Mouse (Mus musculus): ENCODE measurements around the gene Fam136a. TPM values are rescaled to one million over a fixed set of nuclear protein-coding genes. Genes with fewer than 3 reads are reported as not detected.

Fam136a gene
- total and polyA plus RNA-seq, 3 experiments = 152 to 339 (median 160) TPM

DNA sequence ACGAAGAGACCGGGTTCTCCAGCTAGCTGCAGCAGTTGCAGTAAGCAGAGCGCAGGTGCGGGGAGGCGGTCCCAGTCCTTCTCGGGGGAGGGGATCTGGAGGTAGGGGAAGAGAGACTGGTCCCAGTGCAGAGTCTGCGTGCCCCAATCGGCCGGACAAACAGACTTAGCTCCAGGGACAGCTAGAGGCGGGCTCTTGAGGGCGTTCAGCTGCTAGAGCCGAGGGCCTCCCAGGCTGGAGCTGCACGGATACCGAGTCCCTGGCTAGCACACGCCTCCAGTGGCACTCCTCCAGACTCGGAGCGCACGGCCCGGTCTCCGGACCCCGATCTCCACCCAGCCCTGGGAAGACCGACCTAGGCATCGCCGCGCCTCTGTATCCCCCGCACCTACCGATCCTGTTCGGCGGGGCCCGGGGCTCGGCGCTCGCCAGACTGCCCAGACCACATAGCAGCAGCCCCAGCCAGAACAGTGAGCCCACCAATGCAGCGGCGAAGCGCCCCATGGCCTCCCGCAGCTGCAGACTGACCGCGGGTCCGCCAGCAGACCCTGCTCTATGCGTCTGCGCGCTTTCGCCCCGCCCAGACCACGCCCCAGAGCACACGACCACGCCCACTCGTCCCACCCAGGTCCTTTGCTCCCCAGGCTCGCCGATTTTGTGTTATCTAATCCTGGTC lies 31.3 kb downstream of the Fam136a start, which contains the start of gene Pcyox1:
TSS of gene Pcyox1 (minus strand) at position 574 of the 676 bp plus-strand sequence.
- DNase-seq (ENCODE audit: extremely low read depth) = peak; percentile 77
- peak within 1 kb of the TSS; percentile 82 to 87 (median 84) for H3K4me3 ChIP-seq (replicated peaks in 1 of 3; ENCODE audit: low read depth in 2 of 3, low read length in 2 of 3, poor library complexity in 1 of 3)
- in situ Hi-C loops (cut with MboI; ENCODE audit: low pct_ligation_motif_present, low pct_unique_long_range_greater_than_20kb, low sequenced_read_pairs) (no loop called here), dilution Hi-C loops (cut with MboI; ENCODE audit: extremely low pct_ligation_motif_present, extremely low pct_unique_long_range_greater_than_20kb, low sequenced_read_pairs) (no loop called here)
- TF ChIP-seq TCF12 (IDR thresholded peaks at IDR 0.05; ENCODE audit: low read depth, low read length) (peak; percentile 66), CTCF (conservative IDR thresholded peaks at IDR 0.05 in 1 of 2, IDR thresholded peaks at IDR 0.05 in 1 of 2; ENCODE audit: low read depth in 2 of 2, low read length in 2 of 2) (no peak), HCFC1 (IDR thresholded peaks at IDR 0.05; ENCODE audit: low read depth, low read length) (peak; percentile 30; the same call in 1 of the 2 replicates), ETS1 (conservative IDR thresholded peaks at IDR 0.05; ENCODE audit: low read depth, low read length) (no peak), MEF2A (IDR thresholded peaks at IDR 0.05; ENCODE audit: borderline replicate concordance, low read depth, low read length) (no peak), TBP (conservative IDR thresholded peaks at IDR 0.05; ENCODE audit: low read depth, low read length) (peak; percentile 36; the same call in 1 of the 2 replicates), POLR2AphosphoS2 (IDR thresholded peaks at IDR 0.05; ENCODE audit: low read depth, low read length) (0 out of 2 replicates have a peak, but pooled peaks have one; percentile 45), JUN (IDR thresholded peaks at IDR 0.05; ENCODE audit: insufficient read depth, low read depth, low read length) (no peak), SIN3A (IDR thresholded peaks at IDR 0.05; ENCODE audit: low read length) (peak; percentile 74), NELFE (IDR thresholded peaks at IDR 0.05; ENCODE audit: low read depth, low read length) (peak; percentile 79; the same call in 1 of the 2 replicates), E2F4 (IDR thresholded peaks at IDR 0.05; ENCODE audit: insufficient replicate concordance, low read depth, low read length) (no peak), USF1 (IDR thresholded peaks at IDR 0.05; ENCODE audit: low read depth, low read length) (no peak), POLR2A (IDR thresholded peaks at IDR 0.05; ENCODE audit: low read depth, low read length) (peak; percentile 92), ELF1 (IDR thresholded peaks at IDR 0.05; ENCODE audit: low read depth, low read length) (no peak), MXI1 (IDR thresholded peaks at IDR 0.05; ENCODE audit: low read depth, low read length) (peak; percentile 28; the same call in 1 of the 2 replicates), MAZ (IDR thresholded peaks at IDR 0.05; ENCODE audit: low read depth, low read length) (no peak), ZC3H11A (IDR thresholded peaks at IDR 0.05; ENCODE audit: low read depth, low read length) (no peak), ZMIZ1 (IDR thresholded peaks at IDR 0.05; ENCODE audit: low read depth, low read length) (peak; percentile 86), GABPA (IDR thresholded peaks at IDR 0.05; ENCODE audit: insufficient replicate concordance, low read depth, low read length) (no peak), RCOR1 (conservative IDR thresholded peaks at IDR 0.05; ENCODE audit: low read depth, low read length) (no peak), PAX5 (IDR thresholded peaks at IDR 0.05; ENCODE audit: low read length) (no peak), USF2 (conservative IDR thresholded peaks at IDR 0.05; ENCODE audit: low read depth, low read length) (no peak), ZNF384 (IDR thresholded peaks at IDR 0.05; ENCODE audit: low read depth, low read length) (no peak), KAT2A (IDR thresholded peaks at IDR 0.05; ENCODE audit: insufficient replicate concordance, low read length) (no peak), BHLHE40 (IDR thresholded peaks at IDR 0.05; ENCODE audit: low read depth, low read length) (no peak), UBTF (IDR thresholded peaks at IDR 0.05; ENCODE audit: low read depth, low read length) (peak; percentile 52; the same call in 1 of the 2 replicates), CHD2 (IDR thresholded peaks at IDR 0.05; ENCODE audit: low read length) (0 out of 2 replicates have a peak, but pooled peaks have one; percentile 33), MAX (IDR thresholded peaks at IDR 0.05; ENCODE audit: low read length) (0 out of 2 replicates have a peak, but pooled peaks have one; percentile 32), ZKSCAN1 (IDR thresholded peaks at IDR 0.05; ENCODE audit: borderline replicate concordance, low read depth, low read length) (no peak), MYC (IDR thresholded peaks at IDR 0.05; ENCODE audit: low read depth, low read length) (no peak), NRF1 (IDR thresholded peaks at IDR 0.05; ENCODE audit: low read depth, low read length) (peak; percentile 85), JUND (conservative IDR thresholded peaks at IDR 0.05; ENCODE audit: low read depth, low read length) (no peak), CHD1 (IDR thresholded peaks at IDR 0.05; ENCODE audit: low read depth, low read length) (no peak), RAD21 (IDR thresholded peaks at IDR 0.05; ENCODE audit: low read depth, low read length) (no peak), EP300 (IDR thresholded peaks at IDR 0.05; ENCODE audit: low read length) (no peak)
- peak within 1 kb of the TSS; percentile 64 for H3K9ac ChIP-seq (ENCODE audit: insufficient read depth, low read depth)
- H3K9me3 ChIP-seq (replicated peaks; ENCODE audit: low read length) = no peaks in the 10 kb centered on the region
- H3K27ac ChIP-seq (ENCODE audit: insufficient read depth, low read depth) = peak within 1 kb of the TSS; percentile 27; the same call in 1 of the 2 replicates
- H3K79me2 ChIP-seq (replicated peaks; ENCODE audit: control insufficient read depth, extremely low read depth, insufficient read depth, poor library complexity, severe bottlenecking) = no peaks in the 10 kb centered on the region; the same call in 1 of the 2 replicates
- peaks cover 3 to 21% of the 10 kb centered on the region in 2 experiments; a peak in 3 of 4 replicates for H3K4me1 ChIP-seq (ENCODE audit: control insufficient read depth in 1 of 2, insufficient read depth in 2 of 2)
- H3K36me3 ChIP-seq (replicated peaks in 1 of 2; ENCODE audit: control insufficient read depth in 1 of 2, insufficient read depth in 1 of 2, low read length in 1 of 2) = peaks cover 14 to 21% of the 10 kb centered on the region in 2 experiments
- H3K27me3 ChIP-seq (replicated peaks) = peaks cover 8% of the 10 kb centered on the region
- H3K4me2 ChIP-seq (ENCODE audit: insufficient read depth, low read depth, poor library complexity, severe bottlenecking) = peak within 1 kb of the TSS; percentile 94

Data from CH12.LX (cell line).